Mouse (Mus musculus): Measurements from ENCODE around the gene Apaf1. TPM values are rescaled to one million over a fixed set of nuclear protein-coding genes. Genes with fewer than 3 reads are reported as not detected.

Gene Apaf1
- total and polyA plus RNA-seq, 3 experiments: 16.0 to 27.3 (median 22.1) TPM

DNA sequence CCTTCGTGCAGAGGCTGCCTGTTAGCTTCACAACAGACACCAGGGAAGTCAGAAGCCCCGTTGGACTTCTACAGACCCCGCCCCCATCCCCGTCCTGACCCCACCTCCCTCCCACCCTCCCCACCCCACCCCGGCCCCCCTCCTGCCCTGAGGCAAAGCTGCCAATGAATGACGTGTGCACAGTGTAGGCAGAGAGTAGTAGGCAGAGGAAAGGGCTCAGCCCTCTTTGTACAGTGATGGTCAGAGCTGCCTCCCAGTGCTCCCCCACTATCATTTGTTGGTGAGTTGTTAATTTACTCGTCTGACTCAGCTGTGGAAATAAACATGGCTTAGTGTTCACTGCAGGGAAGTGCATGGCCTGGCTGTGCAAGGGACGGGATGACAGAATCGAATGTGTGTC, 118.1 kb downstream of the Apaf1 start:
- in situ Hi-C loops (cut with MboI; ENCODE audit: low pct_ligation_motif_present, low pct_unique_long_range_greater_than_20kb, low sequenced_read_pairs) (no loop called here), dilution Hi-C loops (cut with MboI; ENCODE audit: extremely low pct_ligation_motif_present, extremely low pct_unique_long_range_greater_than_20kb, low sequenced_read_pairs) (no loop called here)
- no peak overlapping the region for H3K4me3 ChIP-seq (replicated peaks in 1 of 3; ENCODE audit: low read depth in 2 of 3, low read length in 2 of 3, poor library complexity in 1 of 3)
- no peaks in the 10 kb centered on the region; a peak in 1 of 4 replicates for H3K4me1 ChIP-seq (ENCODE audit: control insufficient read depth in 1 of 2, insufficient read depth in 2 of 2)
- H3K9me3 ChIP-seq (replicated peaks; ENCODE audit: low read length): no peaks in the 10 kb centered on the region
- DNase-seq (ENCODE audit: extremely low read depth): no peak
- H3K79me2 ChIP-seq (replicated peaks; ENCODE audit: control insufficient read depth, extremely low read depth, insufficient read depth, poor library complexity, severe bottlenecking): no peaks in the 10 kb centered on the region
- no peak for TF ChIP-seq EP300 (IDR thresholded peaks at IDR 0.05; ENCODE audit: low read length)
- TF ChIP-seq ZKSCAN1 (IDR thresholded peaks at IDR 0.05; ENCODE audit: borderline replicate concordance, low read depth, low read length): no peak
- TF ChIP-seq ZMIZ1 (IDR thresholded peaks at IDR 0.05; ENCODE audit: low read depth, low read length): no peak
- no peak for TF ChIP-seq USF1 (IDR thresholded peaks at IDR 0.05; ENCODE audit: low read depth, low read length)
- no peak for TF ChIP-seq ETS1 (conservative IDR thresholded peaks at IDR 0.05; ENCODE audit: low read depth, low read length)
- TF ChIP-seq POLR2AphosphoS2 (IDR thresholded peaks at IDR 0.05; ENCODE audit: low read depth, low read length): no peak
- no peak for TF ChIP-seq PAX5 (IDR thresholded peaks at IDR 0.05; ENCODE audit: low read length)
- TF ChIP-seq IRF4 (IDR thresholded peaks at IDR 0.05; ENCODE audit: low read depth, low read length): no peak
- no peak for TF ChIP-seq TBP (conservative IDR thresholded peaks at IDR 0.05; ENCODE audit: low read depth, low read length)
- TF ChIP-seq ZC3H11A (IDR thresholded peaks at IDR 0.05; ENCODE audit: low read depth, low read length): no peak
- TF ChIP-seq NRF1 (IDR thresholded peaks at IDR 0.05; ENCODE audit: low read depth, low read length): no peak
- no peak for TF ChIP-seq JUND (conservative IDR thresholded peaks at IDR 0.05; ENCODE audit: low read depth, low read length)
- no peak for TF ChIP-seq MAZ (IDR thresholded peaks at IDR 0.05; ENCODE audit: low read depth, low read length)
- no peak for TF ChIP-seq MAFK (IDR thresholded peaks at IDR 0.05; ENCODE audit: insufficient replicate concordance, low read length)
- no peak for TF ChIP-seq POLR2A (IDR thresholded peaks at IDR 0.05; ENCODE audit: low read depth, low read length)
- TF ChIP-seq RAD21 (IDR thresholded peaks at IDR 0.05; ENCODE audit: low read depth, low read length): no peak
- no peak for TF ChIP-seq SIN3A (IDR thresholded peaks at IDR 0.05; ENCODE audit: low read length)
- no peak for TF ChIP-seq MAX (IDR thresholded peaks at IDR 0.05; ENCODE audit: low read length)
- TF ChIP-seq CHD1 (IDR thresholded peaks at IDR 0.05; ENCODE audit: low read depth, low read length): no peak
- no peak for TF ChIP-seq ZNF384 (IDR thresholded peaks at IDR 0.05; ENCODE audit: low read depth, low read length)
- H3K27me3 ChIP-seq (replicated peaks): no peaks in the 10 kb centered on the region
- no peak overlapping the region for H3K27ac ChIP-seq (ENCODE audit: insufficient read depth, low read depth)
- H3K9ac ChIP-seq (ENCODE audit: insufficient read depth, low read depth): no peak overlapping the region
- 0 out of 2 replicates have a peak overlapping the region, but pooled peaks have one; percentile 17 for H3K4me2 ChIP-seq (ENCODE audit: insufficient read depth, low read depth, poor library complexity, severe bottlenecking)
- H3K36me3 ChIP-seq (replicated peaks in 1 of 2; ENCODE audit: control insufficient read depth in 1 of 2, insufficient read depth in 1 of 2, low read length in 1 of 2): no peaks in the 10 kb centered on the region

DNA sequence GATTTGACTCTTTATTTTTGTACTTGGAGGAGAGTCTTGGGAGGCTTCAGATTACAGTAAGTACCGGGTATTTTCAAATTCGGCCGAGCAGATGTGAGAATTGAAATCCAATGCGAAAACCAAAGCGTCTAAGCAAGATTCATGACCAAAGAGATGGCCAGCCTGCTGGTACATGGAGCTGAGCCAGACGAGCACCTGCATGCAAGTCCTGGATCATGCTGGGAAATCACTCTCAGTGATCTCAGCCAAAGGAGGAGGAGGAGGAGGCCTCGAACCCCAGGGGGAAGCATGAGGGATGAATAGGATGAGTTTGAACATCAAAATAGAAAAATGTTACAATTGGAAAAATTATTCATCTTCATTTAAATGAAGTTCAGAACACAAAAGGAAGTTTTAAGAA, 122.2 kb downstream of the Apaf1 start:
- TF ChIP-seq USF2 (conservative IDR thresholded peaks at IDR 0.05; ENCODE audit: low read depth, low read length): no peak
- no peak for TF ChIP-seq TBP (conservative IDR thresholded peaks at IDR 0.05; ENCODE audit: low read depth, low read length)
- no peak for TF ChIP-seq E2F4 (IDR thresholded peaks at IDR 0.05; ENCODE audit: insufficient replicate concordance, low read depth, low read length)
- no peak for TF ChIP-seq BHLHE40 (IDR thresholded peaks at IDR 0.05; ENCODE audit: low read depth, low read length)
- no peak for TF ChIP-seq JUN (IDR thresholded peaks at IDR 0.05; ENCODE audit: insufficient read depth, low read depth, low read length)
- no peak for TF ChIP-seq JUND (conservative IDR thresholded peaks at IDR 0.05; ENCODE audit: low read depth, low read length)
- no peak for DNase-seq (ENCODE audit: extremely low read depth)
- Histone ChIP-seq H3K27ac (ENCODE audit: insufficient read depth, low read depth) (no peak overlapping the region), H3K36me3 (replicated peaks in 1 of 2; ENCODE audit: control insufficient read depth in 1 of 2, insufficient read depth in 1 of 2, low read length in 1 of 2) (no peaks in the 10 kb centered on the region), H3K4me2 (ENCODE audit: insufficient read depth, low read depth, poor library complexity, severe bottlenecking) (no peak overlapping the region), H3K4me1 (ENCODE audit: control insufficient read depth in 1 of 2, insufficient read depth in 2 of 2) (no peaks in the 10 kb centered on the region; a peak in 1 of 4 replicates), H3K27me3 (replicated peaks) (no peaks in the 10 kb centered on the region), H3K4me3 (replicated peaks in 1 of 3; ENCODE audit: low read depth in 2 of 3, low read length in 2 of 3, poor library complexity in 1 of 3) (no peak overlapping the region), H3K9me3 (replicated peaks; ENCODE audit: low read length) (no peaks in the 10 kb centered on the region), H3K9ac (ENCODE audit: insufficient read depth, low read depth) (no peak overlapping the region), H3K79me2 (replicated peaks; ENCODE audit: control insufficient read depth, extremely low read depth, insufficient read depth, poor library complexity, severe bottlenecking) (no peaks in the 10 kb centered on the region)
- dilution Hi-C loops (cut with MboI; ENCODE audit: extremely low pct_ligation_motif_present, extremely low pct_unique_long_range_greater_than_20kb, low sequenced_read_pairs): no loop called here
- in situ Hi-C loops (cut with MboI; ENCODE audit: low pct_ligation_motif_present, low pct_unique_long_range_greater_than_20kb, low sequenced_read_pairs): no loop called here
